Mouse (Mus musculus): ENCODE measurements around the gene Tnr. TPM values are rescaled to one million over a fixed set of nuclear protein-coding genes. Genes with fewer than 3 reads are reported as not detected.

The Tnr gene
- polyA plus RNA-seq, 1 experiment, result not detected

GRCm38 (mm10) chr1:159523069-159523468 lies 500 bp upstream of the Tnr start:
- no peak for TF ChIP-seq FLI1 (IDR thresholded peaks at IDR 0.05; ENCODE audit: low read length)
- no peak for TF ChIP-seq GATA1 (IDR thresholded peaks at IDR 0.05; ENCODE audit: borderline replicate concordance, low read length)
- H3K36me3 ChIP-seq (replicated peaks; ENCODE audit: low read length), result no peaks in the 10 kb centered on the region
- H3K27me3 ChIP-seq (replicated peaks), result no peaks in the 10 kb centered on the region

GRCm38 (mm10) chr1:159524051-159524549 lies 531 bp downstream of the Tnr start:
- Histone ChIP-seq H3K36me3 (replicated peaks; ENCODE audit: low read length) (no peaks in the 10 kb centered on the region), H3K27me3 (replicated peaks) (no peaks in the 10 kb centered on the region), H3K4me3 (replicated peaks) (no peak overlapping the region), H3K9me3 (no peaks in the 10 kb centered on the region), H3K4me1 (no peaks in the 10 kb centered on the region)
- TF ChIP-seq GATA1 (IDR thresholded peaks at IDR 0.05; ENCODE audit: borderline replicate concordance, low read length), result no peak
- TF ChIP-seq FLI1 (IDR thresholded peaks at IDR 0.05; ENCODE audit: low read length), result no peak

More at GRCm38 (mm10) chr1:159523069-159523468, 500 bp upstream of the Tnr start:
- Histone ChIP-seq H3K4me3 (replicated peaks) (no peak overlapping the region), H3K4me1 (no peaks in the 10 kb centered on the region), H3K9me3 (no peaks in the 10 kb centered on the region)

- no peak for TF ChIP-seq FLI1 (IDR thresholded peaks at IDR 0.05; ENCODE audit: low read length)
- no peak for TF ChIP-seq GATA1 (IDR thresholded peaks at IDR 0.05; ENCODE audit: borderline replicate concordance, low read length)
Observed at GRCm38 (mm10) chr1:159532841-159533569, 9.4 kb downstream of the Tnr start.

GRCm38 (mm10) chr1:159535582-159535981 lies 12.0 kb downstream of the Tnr start:
- H3K9me3 ChIP-seq, result no peaks in the 10 kb centered on the region
- no peaks in the 10 kb centered on the region for H3K36me3 ChIP-seq (replicated peaks; ENCODE audit: low read length)
- H3K4me3 ChIP-seq (replicated peaks), result no peak overlapping the region
- H3K27me3 ChIP-seq (replicated peaks), result no peaks in the 10 kb centered on the region
- TF ChIP-seq GATA1 (IDR thresholded peaks at IDR 0.05; ENCODE audit: borderline replicate concordance, low read length) (no peak), FLI1 (IDR thresholded peaks at IDR 0.05; ENCODE audit: low read length) (no peak)
- H3K4me1 ChIP-seq, result no peaks in the 10 kb centered on the region

More at GRCm38 (mm10) chr1:159532841-159533569, 9.4 kb downstream of the Tnr start:
- Histone ChIP-seq H3K9me3 (no peaks in the 10 kb centered on the region), H3K36me3 (replicated peaks; ENCODE audit: low read length) (no peaks in the 10 kb centered on the region), H3K4me3 (replicated peaks) (no peak overlapping the region), H3K4me1 (no peaks in the 10 kb centered on the region), H3K27me3 (replicated peaks) (no peaks in the 10 kb centered on the region)

- Histone ChIP-seq H3K4me1 (no peaks in the 10 kb centered on the region), H3K36me3 (replicated peaks; ENCODE audit: low read length) (no peaks in the 10 kb centered on the region), H3K27me3 (replicated peaks) (no peaks in the 10 kb centered on the region), H3K4me3 (replicated peaks) (no peak overlapping the region), H3K9me3 (no peaks in the 10 kb centered on the region)
- TF ChIP-seq FLI1 (IDR thresholded peaks at IDR 0.05; ENCODE audit: low read length), result no peak
- TF ChIP-seq GATA1 (IDR thresholded peaks at IDR 0.05; ENCODE audit: borderline replicate concordance, low read length), result no peak
Observed at GRCm38 (mm10) chr1:159537541-159537940, 14.0 kb downstream of the Tnr start.

GRCm38 (mm10) chr1:159538076-159538475 lies 14.5 kb downstream of the Tnr start:
- no peak for TF ChIP-seq FLI1 (IDR thresholded peaks at IDR 0.05; ENCODE audit: low read length)
- Histone ChIP-seq H3K4me1 (no peaks in the 10 kb centered on the region), H3K9me3 (no peaks in the 10 kb centered on the region), H3K4me3 (replicated peaks) (no peak overlapping the region), H3K36me3 (replicated peaks; ENCODE audit: low read length) (no peaks in the 10 kb centered on the region), H3K27me3 (replicated peaks) (no peaks in the 10 kb centered on the region)

- H3K36me3 ChIP-seq (replicated peaks; ENCODE audit: low read length), result no peaks in the 10 kb centered on the region
- H3K4me1 ChIP-seq, result no peaks in the 10 kb centered on the region
- no peaks in the 10 kb centered on the region for H3K27me3 ChIP-seq (replicated peaks)
- TF ChIP-seq GATA1 (IDR thresholded peaks at IDR 0.05; ENCODE audit: borderline replicate concordance, low read length) (no peak), FLI1 (IDR thresholded peaks at IDR 0.05; ENCODE audit: low read length) (no peak)
- H3K4me3 ChIP-seq (replicated peaks), result no peak overlapping the region
- no peaks in the 10 kb centered on the region for H3K9me3 ChIP-seq
Observed at GRCm38 (mm10) chr1:159545470-159546145, 22.0 kb downstream of the Tnr start.

- Histone ChIP-seq H3K4me1 (no peaks in the 10 kb centered on the region), H3K27me3 (replicated peaks) (no peaks in the 10 kb centered on the region), H3K4me3 (replicated peaks) (no peak overlapping the region), H3K36me3 (replicated peaks; ENCODE audit: low read length) (no peaks in the 10 kb centered on the region), H3K9me3 (no peaks in the 10 kb centered on the region)
- no peak for TF ChIP-seq FLI1 (IDR thresholded peaks at IDR 0.05; ENCODE audit: low read length)
- no peak for TF ChIP-seq GATA1 (IDR thresholded peaks at IDR 0.05; ENCODE audit: borderline replicate concordance, low read length)
Observed at GRCm38 (mm10) chr1:159551036-159551435, 27.5 kb downstream of the Tnr start.

- Histone ChIP-seq H3K36me3 (replicated peaks; ENCODE audit: low read length) (no peaks in the 10 kb centered on the region), H3K4me1 (no peaks in the 10 kb centered on the region), H3K4me3 (replicated peaks) (no peak overlapping the region), H3K27me3 (replicated peaks) (no peaks in the 10 kb centered on the region), H3K9me3 (no peaks in the 10 kb centered on the region)
- TF ChIP-seq FLI1 (IDR thresholded peaks at IDR 0.05; ENCODE audit: low read length) (no peak), GATA1 (IDR thresholded peaks at IDR 0.05; ENCODE audit: borderline replicate concordance, low read length) (no peak)
Observed at GRCm38 (mm10) chr1:159551591-159552442, 28.2 kb downstream of the Tnr start.
